Mouse (Mus musculus) v-Abl transformed pro-B cells (cell line): Measurements from ENCODE around the gene Rarb.

Experiments
- in situ Hi-C, 2 experiments: fragments of 400-800 bp; cut with MboI; formaldehyde crosslinking; loops; one replicate each; pipeline ENCODE4 v1.15.1; 2025; ENCODE audit not compliant: unreplicated experiment in 2 of 2

Rarb gene

GRCm38 (mm10) chr14:16547492-16548199, 271.3 kb downstream of the Rarb start:
- in situ Hi-C loops: no loop called here

- in situ Hi-C loops: no loop called here
These were observed 274.0 kb downstream of the Rarb start for GRCm38 (mm10) chr14:16544995-16545394.

GRCm38 (mm10) chr14:16541641-16542040, 277.3 kb downstream of the Rarb start:
- in situ Hi-C loops: no loop called here

- in situ Hi-C loops: no loop called here
These were observed 281.5 kb downstream of the Rarb start for GRCm38 (mm10) chr14:16537433-16537832.

- in situ Hi-C loops: no loop called here
These were observed 290.3 kb downstream of the Rarb start for GRCm38 (mm10) chr14:16528631-16529030.

GRCm38 (mm10) chr14:16526120-16526519, 292.8 kb downstream of the Rarb start:
- in situ Hi-C loops: no loop called here

GRCm38 (mm10) chr14:16525137-16525924, 293.6 kb downstream of the Rarb start:
- in situ Hi-C loops: no loop called here

- in situ Hi-C loops: no loop called here
These were observed 296.1 kb downstream of the Rarb start for GRCm38 (mm10) chr14:16522852-16523251.

GRCm38 (mm10) chr14:16519588-16520167, 299.3 kb downstream of the Rarb start:
- in situ Hi-C loops: no loop called here

- in situ Hi-C loops: no loop called here
These were observed 301.0 kb downstream of the Rarb start for GRCm38 (mm10) chr14:16517958-16518357.

GRCm38 (mm10) chr14:16515731-16516130, 303.2 kb downstream of the Rarb start:
- in situ Hi-C loops: no loop called here

- in situ Hi-C loops: no loop called here
These were observed 308.4 kb downstream of the Rarb start for GRCm38 (mm10) chr14:16510574-16510973.

GRCm38 (mm10) chr14:16509825-16510224, 309.1 kb downstream of the Rarb start:
- in situ Hi-C loops: no loop called here

- in situ Hi-C loops: no loop called here
These were observed 310.2 kb downstream of the Rarb start for GRCm38 (mm10) chr14:16508760-16509159.

GRCm38 (mm10) chr14:16497226-16497661, 321.7 kb downstream of the Rarb start:
- in situ Hi-C loops: no loop called here

- in situ Hi-C loops: no loop called here
These were observed 335.1 kb downstream of the Rarb start for GRCm38 (mm10) chr14:16483656-16484380.

- in situ Hi-C loops: no loop called here
These were observed 338.3 kb downstream of the Rarb start for GRCm38 (mm10) chr14:16480621-16481020.

- in situ Hi-C loops: no loop called here
These were observed 339.4 kb downstream of the Rarb start for GRCm38 (mm10) chr14:16479521-16479920.

- in situ Hi-C loops: no loop called here
These were observed 340.2 kb downstream of the Rarb start for GRCm38 (mm10) chr14:16478606-16479323.
